Mouse (Mus musculus) small intestine, adult 2 months (tissue): ENCODE measurements around the gene Clmp. TPM values are rescaled to one million over a fixed set of nuclear protein-coding genes. Genes with fewer than 3 reads are reported as not detected.

Experiments used
- H3K27ac ChIP-seq: fragments of 200-500 bp; 2 replicates; pipeline ENCODE4 v1.5.1; 2012; ENCODE audit warnings: low read depth, low read length, control low read depth, inconsistent platforms; ENCODE audit not compliant: insufficient read depth
- H3K27me3 ChIP-seq: fragments of 200-500 bp; 2 replicates; pipeline ENCODE4 v1.6.1; 2012; ENCODE audit warnings: mild to moderate bottlenecking, moderate library complexity, low read length, inconsistent platforms; ENCODE audit not compliant: control insufficient read depth, insufficient read depth
- H3K36me3 ChIP-seq: fragments of 200-500 bp; 2 replicates; pipeline ENCODE4 v1.6.1; 2012; ENCODE audit warnings: mild to moderate bottlenecking, low read length, control low read depth, inconsistent platforms; ENCODE audit not compliant: control insufficient read depth, insufficient read depth
- H3K4me1 ChIP-seq: fragments of 200-500 bp; 2 replicates; pipeline ENCODE4 v1.6.1; 2012; ENCODE audit warnings: low read length, inconsistent platforms, mixed read lengths; ENCODE audit not compliant: control insufficient read depth, insufficient read depth, insufficient read length
- H3K4me3 ChIP-seq: fragments of 200-500 bp; 2 replicates; pipeline ENCODE4 v1.5.1; 2012; ENCODE audit warnings: low read depth, mild to moderate bottlenecking, control low read depth, inconsistent platforms, low read length, moderate library complexity
- CTCF ChIP-seq: fragments of 200-500 bp; IDR thresholded peaks from 2 replicates; pipeline ENCODE4 v1.5.1; 2012; ENCODE audit warnings: low read depth, mild to moderate bottlenecking, control low read depth, inconsistent platforms, low read length, moderate library complexity, mixed read lengths; ENCODE audit not compliant: insufficient replicate concordance, insufficient read length; ENCODE audit errors: extremely low read depth
- POLR2A ChIP-seq: fragments of 200-500 bp; IDR thresholded peaks from 2 replicates; pipeline ENCODE4 v1.6.1; 2012; ENCODE audit warnings: low read depth, mild to moderate bottlenecking, control low read depth, inconsistent platforms, low read length, moderate library complexity
- WGBS: fragments of 180-500 bp; shearing (Covaris S2); methylation state at CpG from one replicate; pipeline ENCODE4 v1.1.7; 2018; 5-methylcytosine and 5-hydroxymethylcytosine counted together
- polyA plus RNA-seq: library from polyadenylated mRNA; depleted of rRNA; stranded (reverse); fragments of >200 nt; gene quantifications from 2 replicates; pipeline ENCODE4 v1.2.3, GENCODE M21; 2012

The Clmp gene
- polyA plus RNA-seq, 1 experiment = 37.6 TPM

GRCm38 (mm10) chr9:40720881-40721280 is 35.1 kb downstream of the Clmp start:
- TF ChIP-seq POLR2A (no peak), CTCF (no peak)
- Histone ChIP-seq H3K27ac (no peak overlapping the region), H3K4me3 (no peak overlapping the region), H3K27me3 (no peaks in the 10 kb centered on the region), H3K4me1 (no peaks in the 10 kb centered on the region), H3K36me3 (no peaks in the 10 kb centered on the region)
- 55% methylated on average over 7 of the region's 7 CpGs for WGBS

- no peak overlapping the region for H3K4me3 ChIP-seq
- no peaks in the 10 kb centered on the region for H3K27me3 ChIP-seq
- H3K4me1 ChIP-seq = no peaks in the 10 kb centered on the region
- H3K36me3 ChIP-seq = no peaks in the 10 kb centered on the region
- WGBS = 48% methylated on average over 2 of the region's 2 CpGs
- no peak overlapping the region for H3K27ac ChIP-seq
- no peak for TF ChIP-seq POLR2A
- TF ChIP-seq CTCF = no peak
Observed at GRCm38 (mm10) chr9:40723311-40723772, 37.6 kb downstream of the Clmp start.

- 72% methylated on average over 5 of the region's 5 CpGs for WGBS
- Histone ChIP-seq H3K36me3 (no peaks in the 10 kb centered on the region), H3K4me3 (no peak overlapping the region), H3K27me3 (no peaks in the 10 kb centered on the region), H3K27ac (no peak overlapping the region), H3K4me1 (no peaks in the 10 kb centered on the region)
- TF ChIP-seq POLR2A (no peak), CTCF (no peak)
Observed at GRCm38 (mm10) chr9:40724978-40725377, 39.2 kb downstream of the Clmp start.

DNA sequence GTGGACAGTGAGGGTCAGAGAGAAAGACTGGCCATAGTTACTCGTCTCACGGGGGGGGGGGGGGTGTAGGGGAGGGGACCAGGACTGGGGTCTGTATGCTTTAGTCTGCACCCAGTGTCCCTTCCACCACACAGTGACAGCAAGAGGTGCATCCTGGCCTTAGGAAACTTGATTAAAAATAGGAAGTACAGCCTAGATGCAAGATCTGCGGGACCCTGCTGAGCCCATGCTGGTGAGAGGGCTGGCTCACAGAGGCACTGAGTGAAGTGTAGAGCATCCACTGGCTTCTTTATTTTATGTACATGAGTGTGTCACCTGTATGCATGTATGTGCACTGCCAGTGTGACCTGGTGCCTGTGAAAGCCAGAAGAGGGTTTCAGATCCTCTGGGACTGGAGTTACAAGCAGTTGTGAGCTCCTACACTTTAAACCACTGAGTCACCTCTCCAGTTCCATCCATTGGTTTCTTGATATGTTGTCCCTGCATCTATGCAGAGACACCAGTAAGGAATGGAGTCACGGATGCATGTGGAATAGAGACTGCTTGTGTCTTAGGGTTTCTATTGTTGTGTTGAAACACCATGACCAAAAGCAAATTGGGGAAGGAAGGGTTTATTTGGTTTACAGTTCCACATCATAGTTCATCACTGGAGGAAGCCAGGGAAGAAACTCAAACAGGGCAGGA is 41.5 kb downstream of the Clmp start:
- no peaks in the 10 kb centered on the region for H3K27me3 ChIP-seq
- no peak overlapping the region for H3K27ac ChIP-seq
- no peak overlapping the region for H3K4me3 ChIP-seq
- WGBS = 79% methylated on average over 4 of the region's 4 CpGs
- H3K36me3 ChIP-seq = no peaks in the 10 kb centered on the region
- H3K4me1 ChIP-seq = peaks cover 2% of the 10 kb centered on the region; the same call in 1 of the 2 replicates
- no peak for TF ChIP-seq CTCF
- TF ChIP-seq POLR2A = no peak

GRCm38 (mm10) chr9:40727824-40728495 is 42.2 kb downstream of the Clmp start:
- WGBS = 82% methylated on average over 7 of the region's 7 CpGs
- H3K4me1 ChIP-seq = peaks cover 2% of the 10 kb centered on the region; the same call in 1 of the 2 replicates
- H3K36me3 ChIP-seq = no peaks in the 10 kb centered on the region
- TF ChIP-seq POLR2A = no peak
- TF ChIP-seq CTCF = no peak
- no peaks in the 10 kb centered on the region for H3K27me3 ChIP-seq
- H3K4me3 ChIP-seq = no peak overlapping the region
- no peak overlapping the region for H3K27ac ChIP-seq

DNA sequence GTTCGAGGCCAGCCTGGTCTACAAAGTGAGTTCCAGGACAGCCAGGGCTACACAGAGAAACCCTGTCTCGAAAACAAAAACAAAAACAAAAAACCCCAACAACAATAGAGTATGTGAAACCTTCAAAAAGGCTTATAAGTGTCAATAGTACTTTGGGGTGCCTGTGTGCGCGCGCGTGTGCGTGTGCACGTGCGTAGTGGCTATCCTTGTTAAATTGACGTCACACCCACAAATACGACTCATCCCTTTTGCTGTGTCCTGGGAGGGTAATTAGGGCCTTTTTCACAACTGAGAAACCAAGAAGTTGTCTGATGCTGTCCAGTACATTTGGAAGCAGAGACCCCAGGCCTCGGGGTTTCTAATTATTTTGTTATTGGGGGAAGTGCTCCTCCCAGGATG is 44.5 kb downstream of the Clmp start:
- TF ChIP-seq CTCF (no peak), POLR2A (no peak)
- peaks cover 2% of the 10 kb centered on the region; the same call in 1 of the 2 replicates for H3K4me1 ChIP-seq
- no peaks in the 10 kb centered on the region for H3K27me3 ChIP-seq
- no peaks in the 10 kb centered on the region for H3K36me3 ChIP-seq
- H3K4me3 ChIP-seq = peak overlapping the region; percentile 54
- WGBS = 62% methylated on average over 12 of the region's 12 CpGs
- no peak overlapping the region for H3K27ac ChIP-seq
